9 mouse cellular contexts compared by ENCODE assay signal in the genomic region with DNA sequence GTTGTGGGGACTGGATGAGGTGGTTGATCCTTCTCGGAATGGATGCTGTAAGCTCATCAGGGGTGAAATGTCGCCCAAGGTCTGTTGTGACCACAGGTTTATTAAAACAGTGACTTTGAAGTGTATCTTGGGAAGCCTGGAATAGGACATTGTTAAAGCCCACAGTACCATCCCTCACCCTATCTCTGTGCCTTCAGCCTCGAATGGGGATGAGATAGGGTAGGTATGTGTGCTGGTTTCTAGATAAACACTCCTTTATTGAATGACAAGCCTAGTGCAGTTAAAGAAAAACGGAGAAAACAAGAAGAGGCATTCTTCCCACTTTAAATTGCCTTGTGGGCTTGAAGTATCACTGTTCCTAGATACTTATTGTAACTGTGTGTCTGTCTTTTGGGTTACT. TPM values are rescaled to one million over a fixed set of nuclear protein-coding genes. Genes with fewer than 3 reads are reported as not detected.
A peak's percentile ranks its signal among the peaks of the same experiment; 100 is the strongest.
DNase-seq lines count a peak whose midpoint lies in the region; ATAC-seq and TF ChIP-seq lines count a peak whose summit lies in the region.
"Had no signal": no experiment of that assay in that cellular context is flagged by ENCODE, and none has a peak within 500 bp of the region (broad histone marks: within the 10 kb centered on the region; RNA-seq: fewer than 3 reads in every experiment).

No protein-coding gene starts in this region.

- H3K9ac ChIP-seq in heart, postnatal 0 days (replicated peaks; ENCODE audit: low read depth, low read length), result no peak overlapping the region
- H3K9ac ChIP-seq in embryonic facial prominence, embryonic 15.5 days, result no peak overlapping the region
- H3K9ac ChIP-seq in midbrain, postnatal 0 days (replicated peaks; ENCODE audit: low read length, poor library complexity, severe bottlenecking), result 0 out of 2 replicates have a peak overlapping the region, but pooled peaks have one; percentile 83

- peaks cover 16% of the 10 kb centered on the region; the same call in 1 of the 2 replicates for H3K27me3 ChIP-seq in heart, postnatal 0 days (ENCODE audit: control insufficient read depth, insufficient read depth, low read length)
- peaks cover 21% of the 10 kb centered on the region; the same call in 1 of the 2 replicates for H3K27me3 ChIP-seq in embryonic facial prominence, embryonic 15.5 days
- H3K27me3 ChIP-seq in limb, embryonic 10.5 days (ENCODE audit: low read depth, poor library complexity, severe bottlenecking), result peaks cover 54% of the 10 kb centered on the region
- H3K27me3 ChIP-seq in midbrain, postnatal 0 days (ENCODE audit: insufficient read depth, low read length), result no peaks in the 10 kb centered on the region

- H3K4me2 ChIP-seq in heart, postnatal 0 days (ENCODE audit: low read depth, low read length), result peak overlapping the region; percentile 88
- H3K4me2 ChIP-seq in embryonic facial prominence, embryonic 15.5 days (replicated peaks), result peak overlapping the region; percentile 100; the same call in 1 of the 2 replicates
- peak overlapping the region; percentile 95 for H3K4me2 ChIP-seq in midbrain, postnatal 0 days (ENCODE audit: low read depth, low read length, poor library complexity, severe bottlenecking)

- H3K4me1 ChIP-seq in heart, postnatal 0 days (ENCODE audit: control insufficient read depth, insufficient read depth), result peaks cover 20% of the 10 kb centered on the region
- peaks cover 15% of the 10 kb centered on the region for H3K4me1 ChIP-seq in embryonic facial prominence, embryonic 15.5 days
- H3K4me1 ChIP-seq in limb, embryonic 10.5 days, result peaks cover 25% of the 10 kb centered on the region
- H3K4me1 ChIP-seq in midbrain, postnatal 0 days (ENCODE audit: insufficient read depth, low read length), result 0 out of 2 replicates have a peak, but pooled peaks cover 6% of the 10 kb centered on the region

- H3K36me3 ChIP-seq in heart, postnatal 0 days (replicated peaks; ENCODE audit: control insufficient read depth, insufficient read depth, low read length), result no peaks in the 10 kb centered on the region
- H3K36me3 ChIP-seq in embryonic facial prominence, embryonic 15.5 days, result no peaks in the 10 kb centered on the region
- H3K36me3 ChIP-seq in limb, embryonic 10.5 days, result no peaks in the 10 kb centered on the region
- H3K36me3 ChIP-seq in midbrain, postnatal 0 days (ENCODE audit: insufficient read depth, low read length), result no peaks in the 10 kb centered on the region

- H3K9me3 ChIP-seq in heart, postnatal 0 days (replicated peaks; ENCODE audit: control insufficient read depth, low read length), result no peaks in the 10 kb centered on the region
- H3K9me3 ChIP-seq in embryonic facial prominence, embryonic 15.5 days (replicated peaks), result no peaks in the 10 kb centered on the region
- H3K9me3 ChIP-seq in limb, embryonic 10.5 days (replicated peaks), result no peaks in the 10 kb centered on the region
- no peaks in the 10 kb centered on the region for H3K9me3 ChIP-seq in midbrain, postnatal 0 days (ENCODE audit: low read length)

- no peak for TF ChIP-seq EP300 in heart, postnatal 0 days (IDR thresholded peaks at IDR 0.05; ENCODE audit: low read depth)

- DNase-seq in heart, postnatal 0 days (ENCODE audit: low spot score), result no peak
- no peak for DNase-seq in heart, postnatal 10 days
- no peak for DNase-seq in limb, embryonic 10.5 days (ENCODE audit: low spot score)
- DNase-seq in midbrain, postnatal 0 days (ENCODE audit: low spot score), result no peak
- no peak for DNase-seq in adrenal gland, postnatal 36 days
- no peak for DNase-seq in adrenal gland, adult (ENCODE audit: inconsistent age in 2 of 2, low spot score in 1 of 2)
- no peak for DNase-seq in right cerebral cortex, postnatal 4 days

- no peak for ATAC-seq in heart, postnatal 0 days (ENCODE audit: insufficient read depth, low read depth)
- no peak for ATAC-seq in embryonic facial prominence, embryonic 15.5 days (ENCODE audit: insufficient number of reproducible peaks, low FRiP score, low TSS enrichment, low read depth)
- ATAC-seq in midbrain, postnatal 0 days (ENCODE audit: low FRiP score), result no peak

- whole genome bisulfite sequencing in heart, postnatal 0 days, result 37% methylated on average over 4 of the region's 4 CpGs
- WGBS in embryonic facial prominence, embryonic 15.5 days, result 50% methylated on average over 4 of the region's 4 CpGs
- WGBS in limb, embryonic 10.5 days, result 38% methylated on average over 4 of the region's 4 CpGs
- WGBS in midbrain, postnatal 0 days, result 60% methylated on average over 4 of the region's 4 CpGs

- no peak overlapping the region for H3K27ac ChIP-seq in heart, postnatal 0 days (ENCODE audit: low read depth)
- H3K27ac ChIP-seq in embryonic facial prominence, embryonic 15.5 days (replicated peaks), result no peak overlapping the region
- H3K27ac ChIP-seq in limb, embryonic 10.5 days, result no peak overlapping the region
- 0 out of 2 replicates have a peak overlapping the region, but pooled peaks have one; percentile 84 for H3K27ac ChIP-seq in midbrain, postnatal 0 days (ENCODE audit: low read depth, low read length)

- intact Hi-C loops in heart, postnatal 10 days (cut with DNase I), result loop anchor here (5.0 kb wide), 2 partner anchors 59 to 139 kb away; no protein-coding TSS in a partner anchor

- H3K4me3 ChIP-seq in heart, postnatal 0 days (ENCODE audit: low read depth, low read length), result no peak overlapping the region
- H3K4me3 ChIP-seq in embryonic facial prominence, embryonic 15.5 days (replicated peaks), result peak overlapping the region; percentile 66
- H3K4me3 ChIP-seq in limb, embryonic 10.5 days, result peak overlapping the region; percentile 74; the same call in 1 of the 2 replicates
- peak overlapping the region; percentile 76 for H3K4me3 ChIP-seq in midbrain, postnatal 0 days (ENCODE audit: low read depth, low read length)

- no peak for TF ChIP-seq CTCF in heart, postnatal 0 days (IDR thresholded peaks at IDR 0.05; ENCODE audit: low read depth)
- no peak for TF ChIP-seq CTCF in midbrain, postnatal 0 days (IDR thresholded peaks at IDR 0.05)

RNA-seq across cellular contexts. Expression of a gene that starts 0.6 kb away (rescaled TPM):
- 12.3 and 12.4 TPM in 2 replicates for total RNA-seq in heart, postnatal 0 days (2014; rRNA removed; ENCODE audit: low replicate concordance)
- polyA plus RNA-seq in heart, postnatal 0 days (2015; fragmentation: Nextera tagmentation; extraction: Ambion mirVana), result 8.1 and 9.4 TPM in 2 replicates
- total RNA-seq in heart, postnatal 10 days (2021), result 10 to 100 TPM; 10.6 to 13.6 TPM
- polyA plus RNA-seq in embryonic facial prominence, embryonic 15.5 days (2015; fragmentation: Nextera tagmentation; extraction: Ambion mirVana), result 38.9 and 42.1 TPM in 2 replicates
- polyA plus RNA-seq in limb, embryonic 10.5 days (2016; fragmentation: Nextera tagmentation; extraction: Ambion mirVana), result 13.7 and 14.2 TPM in 2 replicates
- total RNA-seq in midbrain, postnatal 0 days (2014; rRNA removed), result 162 and 163 TPM in 2 replicates
- polyA plus RNA-seq in midbrain, postnatal 0 days (2015; fragmentation: Nextera tagmentation; extraction: Ambion mirVana), result 203 and 209 TPM in 2 replicates
- total RNA-seq in adrenal gland, postnatal 36 days (2021), result 1 to 10 TPM; 2.4 TPM
- total RNA-seq: hematopoietic stem cell, adult 5-6 weeks had no signal

Comparison
In these comparisons a context has a peak if more than half of its experiments do, and no peak if none do; other contexts are left out.
1. RNA of a gene that starts 0.6 kb away (total RNA-seq): 162 to 163 TPM in midbrain, postnatal 0 days; 10.6 to 13.6 TPM in heart, postnatal 10 days, 12.3 to 12.4 TPM in heart, postnatal 0 days and 2.4 TPM in adrenal gland, postnatal 36 days; every median in the first group is over 10 times any median in the second.
2. Peak in every context shown above with its lines, with median percentiles within 50 percentile points of each other: H3K4me2 ChIP-seq.